Mouse (Mus musculus): ENCODE results near the gene Tmem178b.

DNA sequence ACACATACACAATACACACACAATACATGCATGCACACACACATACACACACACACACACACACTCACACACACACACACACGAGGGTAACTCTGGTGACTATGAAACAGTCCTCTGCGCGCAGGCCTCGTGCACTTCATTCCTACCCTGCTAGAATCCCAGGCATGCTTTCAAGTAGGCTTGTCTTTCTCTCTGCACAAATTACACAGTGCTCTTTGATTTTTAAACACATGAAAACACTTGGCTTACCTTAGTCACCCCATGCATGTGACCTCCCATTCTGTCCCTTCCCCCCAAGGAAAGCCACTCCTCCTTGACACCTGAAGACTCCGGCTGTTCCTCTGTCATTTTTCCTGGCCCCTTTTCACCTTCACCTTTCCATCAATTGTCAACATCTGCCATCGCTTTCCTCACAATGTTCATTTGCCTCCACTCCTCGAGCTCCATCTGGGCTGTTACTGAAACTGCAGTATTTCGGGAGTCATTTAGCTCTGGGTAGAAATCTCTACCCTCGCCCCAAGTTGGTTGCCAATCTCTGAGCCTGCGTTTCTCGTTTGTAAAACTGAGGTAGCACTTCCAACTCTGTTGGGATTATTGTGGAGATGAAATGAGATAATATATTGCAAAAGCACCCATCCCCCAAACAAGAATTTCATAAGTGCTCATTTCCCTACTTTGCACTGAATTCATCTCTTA, 352.7 kb downstream of the Tmem178b start:
- TF ChIP-seq GATA1 (IDR thresholded peaks at IDR 0.05; ENCODE audit: low read length) (no peak), TAL1 (IDR thresholded peaks at IDR 0.05; ENCODE audit: low read length) (no peak)
